Mouse (Mus musculus): ENCODE data around the gene Cpne1. TPM values are rescaled to one million over a fixed set of nuclear protein-coding genes. Genes with fewer than 3 reads are reported as not detected.
"Not testable (repeated sequence)": the region's sequence is repeated elsewhere in the genome, so short reads cannot be mapped to it uniquely, and the experiment has no call there.

The Cpne1 gene
- total and polyA plus RNA-seq, 2 experiments from 2014 or later: 18.3 to 47.5 TPM

DNA sequence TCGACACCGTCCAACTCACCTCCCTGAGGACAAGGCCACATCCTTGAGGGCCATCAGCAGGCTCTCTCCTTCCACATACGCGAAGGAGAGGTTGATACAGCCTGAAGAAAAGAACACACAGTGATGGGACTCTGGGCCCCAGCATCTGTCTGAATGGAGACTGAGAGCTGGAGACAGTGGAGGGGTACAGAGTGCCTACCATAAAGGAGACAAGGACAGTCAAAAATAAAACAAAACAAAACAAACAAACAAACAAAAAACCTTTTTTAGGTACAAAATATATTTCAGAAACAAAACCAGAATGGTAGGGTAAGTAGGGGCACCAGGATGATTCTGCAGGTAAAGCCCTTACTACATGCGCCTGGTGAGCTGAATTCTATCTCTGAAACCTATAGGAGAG lies 15.2 kb upstream of the Cpne1 start, which contains the start of gene Gm28036:
TSS of gene Gm28036 (minus strand) at position 101 of the 400 bp plus-strand sequence.
- no peaks in the 10 kb centered on the region for H3K4me1 ChIP-seq (ENCODE audit: control insufficient read depth, insufficient read depth)
- no peak for TF ChIP-seq CTCF (IDR thresholded peaks at IDR 0.05; ENCODE audit: low read depth)
- TF ChIP-seq EP300 (IDR thresholded peaks at IDR 0.05; ENCODE audit: low read depth): no peak
- no peaks in the 10 kb centered on the region for H3K9me3 ChIP-seq (replicated peaks; ENCODE audit: control insufficient read depth, low read length)
- DNase-seq (ENCODE audit: low spot score) (no peak), ATAC-seq (ENCODE audit: insufficient read depth, low read depth) (no peak)
- H3K4me2 ChIP-seq (ENCODE audit: low read depth, low read length): no peak within 1 kb of the TSS
- no peak within 1 kb of the TSS for H3K9ac ChIP-seq (replicated peaks; ENCODE audit: low read depth, low read length)
- H3K27ac ChIP-seq (ENCODE audit: low read depth): no peak within 1 kb of the TSS
- no peak within 1 kb of the TSS for H3K4me3 ChIP-seq (ENCODE audit: low read depth, low read length)
- WGBS: 91% methylated on average over 5 of the region's 5 CpGs
- H3K27me3 ChIP-seq (ENCODE audit: control insufficient read depth, insufficient read depth, low read length): no peaks in the 10 kb centered on the region
- peaks cover 50% of the 10 kb centered on the region for H3K36me3 ChIP-seq (replicated peaks; ENCODE audit: control insufficient read depth, insufficient read depth, low read length)

- no peak for TF ChIP-seq CTCF (IDR thresholded peaks at IDR 0.05; ENCODE audit: low read depth)
- H3K4me2 ChIP-seq (ENCODE audit: low read depth, low read length): no peak overlapping the region
- peaks cover 41% of the 10 kb centered on the region for H3K36me3 ChIP-seq (replicated peaks; ENCODE audit: control insufficient read depth, insufficient read depth, low read length)
- WGBS: 88% methylated on average over 5 of the region's 5 CpGs
- no peak for ATAC-seq (ENCODE audit: insufficient read depth, low read depth)
- H3K9me3 ChIP-seq (replicated peaks; ENCODE audit: control insufficient read depth, low read length): no peaks in the 10 kb centered on the region
- DNase-seq (ENCODE audit: low spot score): no peak
- no peaks in the 10 kb centered on the region for H3K4me1 ChIP-seq (ENCODE audit: control insufficient read depth, insufficient read depth)
- no peak overlapping the region for H3K4me3 ChIP-seq (ENCODE audit: low read depth, low read length)
- no peak overlapping the region for H3K9ac ChIP-seq (replicated peaks; ENCODE audit: low read depth, low read length)
- no peak overlapping the region for H3K27ac ChIP-seq (ENCODE audit: low read depth)
- H3K27me3 ChIP-seq (ENCODE audit: control insufficient read depth, insufficient read depth, low read length): no peaks in the 10 kb centered on the region
Measured at GRCm38 (mm10) chr2:156123731-156124130, 12.0 kb upstream of the Cpne1 start.

GRCm38 (mm10) chr2:156119566-156119965 lies 7.8 kb upstream of the Cpne1 start:
- DNase-seq (ENCODE audit: low spot score) (no peak), ATAC-seq (ENCODE audit: insufficient read depth, low read depth) (no peak)
- H3K9me3 ChIP-seq (replicated peaks; ENCODE audit: control insufficient read depth, low read length): no peaks in the 10 kb centered on the region
- H3K36me3 ChIP-seq (replicated peaks; ENCODE audit: control insufficient read depth, insufficient read depth, low read length): peaks cover 15% of the 10 kb centered on the region; the same call in 1 of the 2 replicates
- no peaks in the 10 kb centered on the region for H3K27me3 ChIP-seq (ENCODE audit: control insufficient read depth, insufficient read depth, low read length)
- H3K27ac ChIP-seq (ENCODE audit: low read depth): no peak overlapping the region
- no peak overlapping the region for H3K4me3 ChIP-seq (ENCODE audit: low read depth, low read length)
- no peak overlapping the region for H3K9ac ChIP-seq (replicated peaks; ENCODE audit: low read depth, low read length)
- TF ChIP-seq EP300 (IDR thresholded peaks at IDR 0.05; ENCODE audit: low read depth): no peak
- no peak for TF ChIP-seq CTCF (IDR thresholded peaks at IDR 0.05; ENCODE audit: low read depth)
- H3K4me1 ChIP-seq (ENCODE audit: control insufficient read depth, insufficient read depth): no peaks in the 10 kb centered on the region
- no peak overlapping the region for H3K4me2 ChIP-seq (ENCODE audit: low read depth, low read length)

GRCm38 (mm10) chr2:156112080-156112423 lies 287 bp upstream of the Cpne1 start:
- H3K4me3 ChIP-seq (ENCODE audit: low read depth, low read length): peak overlapping the region; percentile 96
- peak overlapping the region; percentile 98; the same call in 1 of the 2 replicates for H3K9ac ChIP-seq (replicated peaks; ENCODE audit: low read depth, low read length)
- H3K36me3 ChIP-seq (replicated peaks; ENCODE audit: control insufficient read depth, insufficient read depth, low read length); DNase-seq (ENCODE audit: low spot score); H3K4me1 ChIP-seq (ENCODE audit: control insufficient read depth, insufficient read depth); ATAC-seq (ENCODE audit: insufficient read depth, low read depth); H3K9me3 ChIP-seq (replicated peaks; ENCODE audit: control insufficient read depth, low read length); H3K27me3 ChIP-seq (ENCODE audit: control insufficient read depth, insufficient read depth, low read length): not testable (repeated sequence)
- H3K4me2 ChIP-seq (ENCODE audit: low read depth, low read length): peak overlapping the region; percentile 76
- H3K27ac ChIP-seq (ENCODE audit: low read depth): peak overlapping the region; percentile 94
- 17% methylated on average over 5 of the region's 5 CpGs for WGBS

GRCm38 (mm10) chr2:156110627-156111357 lies 973 bp downstream of the Cpne1 start:
- ATAC-seq (ENCODE audit: insufficient read depth, low read depth) (peak; percentile 39), DNase-seq (ENCODE audit: low spot score) (peak; percentile 55)
- under 1% methylated on average over 16 of the region's 16 CpGs for WGBS
- no peaks in the 10 kb centered on the region for H3K27me3 ChIP-seq (ENCODE audit: control insufficient read depth, insufficient read depth, low read length)
- H3K9me3 ChIP-seq (replicated peaks; ENCODE audit: control insufficient read depth, low read length): no peaks in the 10 kb centered on the region
- peak overlapping the region; percentile 98 for H3K9ac ChIP-seq (replicated peaks; ENCODE audit: low read depth, low read length)
- H3K4me1 ChIP-seq (ENCODE audit: control insufficient read depth, insufficient read depth): peaks cover 8% of the 10 kb centered on the region; the same call in 1 of the 2 replicates
- peak overlapping the region; percentile 76 for H3K4me2 ChIP-seq (ENCODE audit: low read depth, low read length)
- H3K4me3 ChIP-seq (ENCODE audit: low read depth, low read length): peak overlapping the region; percentile 96
- H3K27ac ChIP-seq (ENCODE audit: low read depth): peak overlapping the region; percentile 94
- no peaks in the 10 kb centered on the region for H3K36me3 ChIP-seq (replicated peaks; ENCODE audit: control insufficient read depth, insufficient read depth, low read length)
- TF ChIP-seq EP300 (IDR thresholded peaks at IDR 0.05; ENCODE audit: low read depth) (no peak), CTCF (IDR thresholded peaks at IDR 0.05; ENCODE audit: low read depth) (no peak)

- no peak overlapping the region for H3K27ac ChIP-seq (ENCODE audit: low read depth)
- no peak for TF ChIP-seq EP300 (IDR thresholded peaks at IDR 0.05; ENCODE audit: low read depth)
- no peak for TF ChIP-seq CTCF (IDR thresholded peaks at IDR 0.05; ENCODE audit: low read depth)
- no peak overlapping the region for H3K4me3 ChIP-seq (ENCODE audit: low read depth, low read length)
- H3K36me3 ChIP-seq (replicated peaks; ENCODE audit: control insufficient read depth, insufficient read depth, low read length): peaks cover 20% of the 10 kb centered on the region
- no peak overlapping the region for H3K4me2 ChIP-seq (ENCODE audit: low read depth, low read length)
- H3K9ac ChIP-seq (replicated peaks; ENCODE audit: low read depth, low read length): no peak overlapping the region
- 0 out of 2 replicates have a peak, but pooled peaks cover 5% of the 10 kb centered on the region for H3K4me1 ChIP-seq (ENCODE audit: control insufficient read depth, insufficient read depth)
- no peaks in the 10 kb centered on the region for H3K9me3 ChIP-seq (replicated peaks; ENCODE audit: control insufficient read depth, low read length)
- no peaks in the 10 kb centered on the region for H3K27me3 ChIP-seq (ENCODE audit: control insufficient read depth, insufficient read depth, low read length)
- no peak for DNase-seq (ENCODE audit: low spot score)
- 68% methylated on average over 5 of the region's 5 CpGs for WGBS
- ATAC-seq (ENCODE audit: insufficient read depth, low read depth): no peak
Measured at GRCm38 (mm10) chr2:156091926-156092325, 19.8 kb downstream of the Cpne1 start.
